Mouse (Mus musculus): ENCODE data around the gene Pank3.

The Pank3 gene

DNA sequence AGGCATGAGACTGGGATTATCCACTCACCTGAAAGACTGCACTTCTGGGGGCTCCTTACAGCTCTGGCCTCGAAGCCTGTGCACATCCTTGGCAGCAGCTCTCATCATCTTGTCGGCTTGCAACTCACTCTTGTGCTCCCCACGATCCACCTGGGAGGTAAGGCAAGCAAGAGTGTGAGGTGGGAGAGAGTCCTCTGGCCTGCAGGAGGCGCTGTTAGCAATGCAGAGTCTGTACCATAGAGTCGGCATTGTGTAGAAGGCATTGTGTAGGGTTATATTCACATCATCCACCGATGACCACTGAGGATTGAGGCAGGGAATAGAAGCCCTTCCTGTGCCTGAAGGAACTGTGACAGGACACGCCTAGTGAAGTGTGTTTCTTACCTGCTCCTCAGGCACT, 71.0 kb downstream of the Pank3 start:
- peak; percentile 92 for DNase-seq (ENCODE audit: low read depth, low spot score)

DNA sequence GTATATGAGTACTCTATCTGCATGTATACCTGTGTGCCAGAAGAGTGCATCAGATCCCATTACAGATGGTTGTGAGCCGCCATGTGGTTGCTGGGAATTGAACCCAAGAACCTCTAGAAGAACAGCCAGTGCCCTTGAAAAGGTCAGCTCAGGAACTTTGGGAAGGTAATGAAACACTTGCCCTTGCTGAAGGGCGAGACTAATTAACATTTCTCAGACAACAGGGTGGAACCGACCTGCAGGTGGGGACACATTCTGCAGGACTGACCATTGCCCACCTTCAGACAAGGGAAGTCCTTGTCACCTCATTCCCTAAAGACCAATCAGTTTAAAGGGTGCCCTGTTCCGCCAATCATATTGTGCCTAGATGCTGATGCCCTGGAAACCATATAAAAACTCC, 71.5 kb downstream of the Pank3 start:
- DNase-seq (ENCODE audit: low read depth, low spot score), result peak; percentile 83

All from ES-CJ7 (cell line).